Mouse (Mus musculus) R1 (cell line): ENCODE measurements at regions not wholly inside any gene's neighbourhood (a gene's known extent, or its start where the extent isn't known, plus 50 kb on each side); places are given as distances from the start of the nearest gene placed in this dataset.

ENCODE experiments used
- DNase-seq: peaks from one replicate; pipeline ENCODE4 v3.0.0-alpha.2; 2018; ENCODE audit warnings: low read depth, low spot score

DNA sequence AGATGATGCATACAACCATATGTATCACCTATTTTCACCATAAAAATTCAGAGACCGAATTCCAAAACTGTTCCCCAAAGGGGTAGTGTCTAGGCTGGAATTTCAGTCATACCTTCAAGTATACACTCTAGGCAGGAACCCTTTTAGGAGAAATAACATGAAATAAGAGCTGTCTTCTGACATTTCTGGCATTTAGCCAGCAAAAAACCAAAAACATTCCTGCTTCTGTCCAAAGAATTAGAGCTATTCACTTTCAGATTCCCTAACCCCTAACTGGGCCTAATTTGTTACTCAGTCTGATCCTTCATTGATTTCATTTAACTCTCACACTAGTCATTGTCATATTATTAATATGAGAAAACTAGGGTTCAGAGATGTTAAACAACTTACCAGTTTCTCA is 49.8 kb upstream of the Wdr75 start:
- no peak for DNase-seq
